Comparison of ENCODE assay signal across 20 mouse cellular contexts in the genomic region with DNA sequence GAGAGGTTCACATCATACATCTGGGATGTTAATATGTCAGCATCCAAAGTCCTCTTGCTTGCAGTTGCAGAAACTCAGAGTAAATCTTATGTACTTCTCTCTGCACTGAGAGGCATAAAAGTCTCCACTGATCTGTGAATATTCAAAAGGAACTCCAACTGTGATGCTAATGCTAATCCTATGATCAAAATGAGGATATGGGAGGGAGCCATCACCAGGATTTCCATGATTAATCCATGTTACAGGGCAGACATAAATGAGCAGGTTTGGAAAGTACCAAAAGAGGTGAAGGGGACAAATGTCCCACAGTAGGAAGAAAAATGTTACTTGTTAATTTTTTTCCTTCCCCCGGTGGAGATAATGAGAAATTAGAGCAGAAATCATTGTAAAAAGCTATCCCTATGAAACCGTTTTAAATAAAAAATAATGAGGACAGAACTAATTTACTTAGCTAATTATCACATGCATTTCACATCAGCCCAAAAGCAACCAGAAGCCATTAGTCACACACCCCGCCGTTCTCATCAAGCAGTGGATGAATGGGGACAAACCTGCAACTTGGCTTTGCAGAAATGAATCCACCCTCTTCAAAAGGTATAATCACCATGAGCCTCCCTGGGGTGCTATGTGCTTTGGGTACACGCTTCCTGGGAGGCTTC.
DNase-seq lines count a peak whose midpoint lies in the region; ATAC-seq and TF ChIP-seq lines count a peak whose summit lies in the region.
"Had no signal": no experiment of that assay in that cellular context is flagged by ENCODE, and none has a peak within 500 bp of the region (broad histone marks: within the 10 kb centered on the region; RNA-seq: fewer than 3 reads in every experiment).

No protein-coding gene starts in this region.

- TF ChIP-seq POLR2A in brain, embryonic 14.5 days (IDR thresholded peaks at IDR 0.05; ENCODE audit: borderline replicate concordance, extremely low read depth, insufficient read depth, insufficient read length, poor library complexity, severe bottlenecking) = no peak

- 16% methylated on average over 5 of the region's 5 CpGs for WGBS in midbrain, embryonic 13.5 days
- 27% methylated on average over 5 of the region's 5 CpGs for WGBS in midbrain, embryonic 10.5 days
- WGBS in forebrain, embryonic 13.5 days = 4% methylated on average over 5 of the region's 5 CpGs
- 20% methylated on average over 5 of the region's 5 CpGs for WGBS in midbrain, postnatal 0 days

- H3K4me3 ChIP-seq in midbrain, embryonic 13.5 days (replicated peaks) = no peak overlapping the region
- no peak overlapping the region for H3K4me3 ChIP-seq in midbrain, embryonic 10.5 days
- H3K4me3 ChIP-seq in forebrain, embryonic 13.5 days = no peak overlapping the region
- no peak overlapping the region for H3K4me3 ChIP-seq in midbrain, postnatal 0 days (ENCODE audit: low read depth, low read length)
- H3K4me3 ChIP-seq: embryonic facial prominence, embryonic 15.5 days had no signal

- no peak overlapping the region for H3K4me2 ChIP-seq in midbrain, embryonic 13.5 days (replicated peaks)
- H3K4me2 ChIP-seq in forebrain, embryonic 13.5 days = no peak overlapping the region
- H3K4me2 ChIP-seq in midbrain, postnatal 0 days (ENCODE audit: low read depth, low read length, poor library complexity, severe bottlenecking) = no peak overlapping the region
- H3K4me2 ChIP-seq: embryonic facial prominence, embryonic 15.5 days; heart, embryonic 11.5 days had no signal

- no peak overlapping the region for H3K27ac ChIP-seq in midbrain, embryonic 13.5 days
- H3K27ac ChIP-seq in midbrain, embryonic 10.5 days (replicated peaks) = no peak overlapping the region
- H3K27ac ChIP-seq in forebrain, embryonic 13.5 days = no peak overlapping the region
- H3K27ac ChIP-seq in midbrain, postnatal 0 days (ENCODE audit: low read depth, low read length) = no peak overlapping the region
- H3K27ac ChIP-seq: embryonic facial prominence, embryonic 15.5 days; macrophage had no signal

- no peaks in the 10 kb centered on the region for H3K36me3 ChIP-seq in midbrain, embryonic 13.5 days
- no peaks in the 10 kb centered on the region for H3K36me3 ChIP-seq in midbrain, embryonic 10.5 days
- H3K36me3 ChIP-seq in forebrain, embryonic 13.5 days (ENCODE audit: poor library complexity, severe bottlenecking) = no peaks in the 10 kb centered on the region
- no peaks in the 10 kb centered on the region for H3K36me3 ChIP-seq in midbrain, postnatal 0 days (ENCODE audit: insufficient read depth, low read length)
- H3K36me3 ChIP-seq: embryonic facial prominence, embryonic 15.5 days had no signal

- no peaks in the 10 kb centered on the region for H3K27me3 ChIP-seq in midbrain, embryonic 13.5 days
- no peaks in the 10 kb centered on the region for H3K27me3 ChIP-seq in midbrain, embryonic 10.5 days (ENCODE audit: low read depth, poor library complexity, severe bottlenecking)
- 0 out of 2 replicates have a peak, but pooled peaks cover 5% of the 10 kb centered on the region for H3K27me3 ChIP-seq in forebrain, embryonic 13.5 days
- H3K27me3 ChIP-seq in midbrain, postnatal 0 days (ENCODE audit: insufficient read depth, low read length) = no peaks in the 10 kb centered on the region
- H3K27me3 ChIP-seq: embryonic facial prominence, embryonic 15.5 days had no signal

- peaks cover 11% of the 10 kb centered on the region for H3K4me1 ChIP-seq in midbrain, embryonic 13.5 days (replicated peaks)
- H3K4me1 ChIP-seq in midbrain, embryonic 10.5 days = peaks cover 10% of the 10 kb centered on the region
- H3K4me1 ChIP-seq in forebrain, embryonic 13.5 days = peaks cover 9% of the 10 kb centered on the region
- H3K4me1 ChIP-seq in midbrain, postnatal 0 days (ENCODE audit: insufficient read depth, low read length) = no peaks in the 10 kb centered on the region
- H3K4me1 ChIP-seq: embryonic facial prominence, embryonic 15.5 days had no signal

- no peaks in the 10 kb centered on the region for H3K9me3 ChIP-seq in midbrain, embryonic 13.5 days
- H3K9me3 ChIP-seq in midbrain, embryonic 10.5 days (replicated peaks) = no peaks in the 10 kb centered on the region
- H3K9me3 ChIP-seq in forebrain, embryonic 13.5 days (replicated peaks) = no peaks in the 10 kb centered on the region
- no peaks in the 10 kb centered on the region for H3K9me3 ChIP-seq in midbrain, postnatal 0 days (ENCODE audit: low read length)
- H3K9me3 ChIP-seq: embryonic facial prominence, embryonic 15.5 days had no signal

- DNase-seq in midbrain, embryonic 10.5 days (ENCODE audit: low spot score) = no peak
- DNase-seq in brain, embryonic 14.5 days (ENCODE audit: low read depth) = peak; percentile 78
- peak; percentile 44 for DNase-seq in midbrain, postnatal 0 days (ENCODE audit: low spot score)
- no peak for DNase-seq in lung, postnatal 4 days
- no peak for DNase-seq in left cerebral cortex, adult 11 months (ENCODE audit: low spot score)
- DNase-seq: adrenal gland, adult 8-10 months; cerebellum, adult 2 months; cerebellum, postnatal 25 days; gastrocnemius, postnatal 14 days; heart, adult 11 months; kidney, adult 9 months; kidney, postnatal 14 days; thymus, postnatal 36 days had no signal

- no peak for TF ChIP-seq CTCF in brain, embryonic 14.5 days (IDR thresholded peaks at IDR 0.05; ENCODE audit: borderline replicate concordance, extremely low read depth, insufficient read depth, insufficient read length)
- no peak for TF ChIP-seq CTCF in midbrain, postnatal 0 days (IDR thresholded peaks at IDR 0.05)

- H3K9ac ChIP-seq in midbrain, embryonic 13.5 days (replicated peaks) = no peak overlapping the region
- no peak overlapping the region for H3K9ac ChIP-seq in forebrain, embryonic 13.5 days
- H3K9ac ChIP-seq in midbrain, postnatal 0 days (replicated peaks; ENCODE audit: low read length, poor library complexity, severe bottlenecking) = no peak overlapping the region
- H3K9ac ChIP-seq: embryonic facial prominence, embryonic 15.5 days had no signal

- peak; percentile 40; the same call in 1 of the 2 replicates for ATAC-seq in midbrain, embryonic 13.5 days
- peak; percentile 59; the same call in 1 of the 2 replicates for ATAC-seq in forebrain, embryonic 13.5 days
- no peak for ATAC-seq in midbrain, postnatal 0 days (ENCODE audit: low FRiP score)
- ATAC-seq: activated CD4-positive, CD25-positive, alpha-beta regulatory T cell, adult 4 months; intestine, embryonic 16.5 days had no signal

Comparison
In these comparisons a context has a peak if more than half of its experiments do, and no peak if none do; other contexts are left out.
1. DNase-seq: peak in brain, embryonic 14.5 days (single experiment) and midbrain, postnatal 0 days (single experiment); none in midbrain, embryonic 10.5 days (single experiment), lung, postnatal 4 days (0 of 2) and left cerebral cortex, adult 11 months (single experiment).